Mouse (Mus musculus): ENCODE data around the gene Pml. TPM values are rescaled to one million over a fixed set of nuclear protein-coding genes. Genes with fewer than 3 reads are reported as not detected.

Gene Pml
- 14.0 and 16.0 TPM in 2 replicates for polyA plus RNA-seq (2016; fragmentation: Nextera tagmentation; extraction: Ambion mirVana)

- peak; percentile 64; the same call in 1 of the 2 replicates for ATAC-seq (ENCODE audit: insufficient number of reproducible peaks, insufficient read depth, low FRiP score, low TSS enrichment)
These were observed at the start of gene Pml for GRCm38 (mm10) chr9:58249592-58250192. Gene Pml (minus strand): TSS chr9:58249786.

GRCm38 (mm10) chr9:58297961-58298477, 48.4 kb upstream of the Pml start:
- no peak for ATAC-seq (ENCODE audit: insufficient number of reproducible peaks, insufficient read depth, low FRiP score, low TSS enrichment)

More at GRCm38 (mm10) chr9:58249592-58250192, at the start of gene Pml:
- no peaks in the 10 kb centered on the region for H3K9me3 ChIP-seq
- H3K9ac ChIP-seq, result peak within 1 kb of the TSS; percentile 66
- H3K27ac ChIP-seq, result peak within 1 kb of the TSS; percentile 91
- peak within 1 kb of the TSS; percentile 57 for H3K4me3 ChIP-seq
- peak within 1 kb of the TSS; percentile 78 for H3K4me2 ChIP-seq (replicated peaks)
- no peaks in the 10 kb centered on the region for H3K36me3 ChIP-seq
- no peaks in the 10 kb centered on the region for H3K27me3 ChIP-seq
- H3K4me1 ChIP-seq, result peaks cover 18% of the 10 kb centered on the region
- WGBS, result under 1% methylated on average over 16 of the region's 16 CpGs

GRCm38 (mm10) chr9:58297065-58297464, 47.5 kb upstream of the Pml start:
- no peak overlapping the region for H3K4me2 ChIP-seq (replicated peaks)
- peaks cover 26% of the 10 kb centered on the region for H3K4me1 ChIP-seq
- H3K9me3 ChIP-seq, result no peaks in the 10 kb centered on the region
- peaks cover 6% of the 10 kb centered on the region; the same call in 1 of the 2 replicates for H3K36me3 ChIP-seq
- ATAC-seq (ENCODE audit: insufficient number of reproducible peaks, insufficient read depth, low FRiP score, low TSS enrichment), result no peak
- H3K27me3 ChIP-seq, result no peaks in the 10 kb centered on the region
- 91% methylated on average over 6 of the region's 6 CpGs for WGBS
- H3K4me3 ChIP-seq, result no peak overlapping the region
- no peak overlapping the region for H3K9ac ChIP-seq
- no peak overlapping the region for H3K27ac ChIP-seq

More at GRCm38 (mm10) chr9:58297961-58298477, 48.4 kb upstream of the Pml start:
- Histone ChIP-seq H3K4me2 (replicated peaks) (no peak overlapping the region), H3K4me1 (peaks cover 28% of the 10 kb centered on the region), H3K36me3 (peaks cover 6% of the 10 kb centered on the region; the same call in 1 of the 2 replicates), H3K27me3 (no peaks in the 10 kb centered on the region), H3K4me3 (no peak overlapping the region), H3K9ac (no peak overlapping the region), H3K9me3 (no peaks in the 10 kb centered on the region), H3K27ac (no peak overlapping the region)
- 74% methylated on average over 4 of the region's 4 CpGs for WGBS

- H3K4me3 ChIP-seq, result no peak overlapping the region
- ATAC-seq (ENCODE audit: insufficient number of reproducible peaks, insufficient read depth, low FRiP score, low TSS enrichment), result no peak; the same call in 1 of the 2 replicates
- H3K27ac ChIP-seq, result peak overlapping the region; percentile 24; the same call in 1 of the 2 replicates
These were observed 46.3 kb upstream of the Pml start for GRCm38 (mm10) chr9:58295766-58296361.

GRCm38 (mm10) chr9:58295345-58295744, 45.8 kb upstream of the Pml start:
- 83% methylated on average over 3 of the region's 3 CpGs for WGBS
- Histone ChIP-seq H3K4me3 (no peak overlapping the region), H3K27me3 (no peaks in the 10 kb centered on the region), H3K9me3 (no peaks in the 10 kb centered on the region), H3K9ac (no peak overlapping the region), H3K4me1 (peaks cover 26% of the 10 kb centered on the region), H3K36me3 (peaks cover 6% of the 10 kb centered on the region; the same call in 1 of the 2 replicates), H3K4me2 (replicated peaks) (no peak overlapping the region), H3K27ac (no peak overlapping the region)
- ATAC-seq (ENCODE audit: insufficient number of reproducible peaks, insufficient read depth, low FRiP score, low TSS enrichment), result no peak

More at GRCm38 (mm10) chr9:58295766-58296361, 46.3 kb upstream of the Pml start:
- Histone ChIP-seq H3K36me3 (peaks cover 6% of the 10 kb centered on the region; the same call in 1 of the 2 replicates), H3K4me2 (replicated peaks) (no peak overlapping the region), H3K4me1 (peaks cover 26% of the 10 kb centered on the region), H3K9ac (no peak overlapping the region), H3K27me3 (no peaks in the 10 kb centered on the region), H3K9me3 (no peaks in the 10 kb centered on the region)
- 23% methylated on average over 9 of the region's 9 CpGs for WGBS

- Histone ChIP-seq H3K27me3 (no peaks in the 10 kb centered on the region), H3K9me3 (no peaks in the 10 kb centered on the region), H3K9ac (no peak overlapping the region), H3K27ac (no peak overlapping the region), H3K4me3 (no peak overlapping the region), H3K4me1 (peaks cover 19% of the 10 kb centered on the region), H3K4me2 (replicated peaks) (no peak overlapping the region), H3K36me3 (peaks cover 6% of the 10 kb centered on the region; the same call in 1 of the 2 replicates)
- ATAC-seq (ENCODE audit: insufficient number of reproducible peaks, insufficient read depth, low FRiP score, low TSS enrichment), result no peak
- WGBS, result 37% methylated on average over 7 of the region's 7 CpGs
These were observed 44.9 kb upstream of the Pml start for GRCm38 (mm10) chr9:58294527-58294926.

GRCm38 (mm10) chr9:58289901-58290300, 40.3 kb upstream of the Pml start:
- Histone ChIP-seq H3K9ac (no peak overlapping the region), H3K4me1 (no peaks in the 10 kb centered on the region), H3K27me3 (no peaks in the 10 kb centered on the region), H3K4me3 (no peak overlapping the region), H3K36me3 (peaks cover 8% of the 10 kb centered on the region; the same call in 1 of the 2 replicates), H3K27ac (no peak overlapping the region), H3K9me3 (no peaks in the 10 kb centered on the region), H3K4me2 (replicated peaks) (no peak overlapping the region)
- ATAC-seq (ENCODE audit: insufficient number of reproducible peaks, insufficient read depth, low FRiP score, low TSS enrichment), result no peak
- 84% methylated on average over 2 of the region's 2 CpGs for WGBS

- H3K36me3 ChIP-seq, result peaks cover 8% of the 10 kb centered on the region; the same call in 1 of the 2 replicates
- no peak overlapping the region for H3K9ac ChIP-seq
- ATAC-seq (ENCODE audit: insufficient number of reproducible peaks, insufficient read depth, low FRiP score, low TSS enrichment), result no peak
- WGBS, result 48% methylated on average over 1 of the region's 1 CpGs
- H3K9me3 ChIP-seq, result no peaks in the 10 kb centered on the region
- no peaks in the 10 kb centered on the region for H3K27me3 ChIP-seq
- H3K27ac ChIP-seq, result no peak overlapping the region
- no peaks in the 10 kb centered on the region for H3K4me1 ChIP-seq
- no peak overlapping the region for H3K4me2 ChIP-seq (replicated peaks)
- no peak overlapping the region for H3K4me3 ChIP-seq
These were observed 39.5 kb upstream of the Pml start for GRCm38 (mm10) chr9:58289090-58289489.

GRCm38 (mm10) chr9:58283431-58283830, 33.8 kb upstream of the Pml start:
- Histone ChIP-seq H3K27ac (0 out of 2 replicates have a peak overlapping the region, but pooled peaks have one; percentile 20), H3K4me1 (peaks cover 5% of the 10 kb centered on the region; the same call in 1 of the 2 replicates), H3K9me3 (no peaks in the 10 kb centered on the region), H3K9ac (no peak overlapping the region), H3K36me3 (peaks cover 2% of the 10 kb centered on the region; the same call in 1 of the 2 replicates), H3K27me3 (no peaks in the 10 kb centered on the region), H3K4me2 (replicated peaks) (no peak overlapping the region), H3K4me3 (no peak overlapping the region)
- 59% methylated on average over 7 of the region's 7 CpGs for WGBS
- no peak for ATAC-seq (ENCODE audit: insufficient number of reproducible peaks, insufficient read depth, low FRiP score, low TSS enrichment)

GRCm38 (mm10) chr9:58281597-58281996, 32.0 kb upstream of the Pml start:
- H3K4me2 ChIP-seq (replicated peaks), result no peak overlapping the region
- H3K27ac ChIP-seq, result no peak overlapping the region
- no peaks in the 10 kb centered on the region for H3K9me3 ChIP-seq
- H3K36me3 ChIP-seq, result no peaks in the 10 kb centered on the region
- 52% methylated on average over 3 of the region's 3 CpGs for WGBS
- peaks cover 5% of the 10 kb centered on the region; the same call in 1 of the 2 replicates for H3K4me1 ChIP-seq
- H3K4me3 ChIP-seq, result no peak overlapping the region
- H3K27me3 ChIP-seq, result no peaks in the 10 kb centered on the region
- no peak for ATAC-seq (ENCODE audit: insufficient number of reproducible peaks, insufficient read depth, low FRiP score, low TSS enrichment)
- no peak overlapping the region for H3K9ac ChIP-seq

GRCm38 (mm10) chr9:58280259-58281109, 30.9 kb upstream of the Pml start:
- Histone ChIP-seq H3K36me3 (no peaks in the 10 kb centered on the region), H3K4me2 (replicated peaks) (no peak overlapping the region), H3K9ac (no peak overlapping the region), H3K4me3 (no peak overlapping the region), H3K4me1 (peaks cover 9% of the 10 kb centered on the region), H3K9me3 (no peaks in the 10 kb centered on the region), H3K27me3 (no peaks in the 10 kb centered on the region), H3K27ac (no peak overlapping the region)
- WGBS, result 38% methylated on average over 9 of the region's 9 CpGs
- no peak for ATAC-seq (ENCODE audit: insufficient number of reproducible peaks, insufficient read depth, low FRiP score, low TSS enrichment)

All from embryonic facial prominence, embryonic 12.5 days (tissue).